In genomic region chr14:79606867-79607266, GRCm38 (mm10) we compare ENCODE assay signal across 24 mouse cellular contexts. TPM values are rescaled to one million over a fixed set of nuclear protein-coding genes. Genes with fewer than 3 reads are reported as not detected.
DNase-seq lines count a peak whose midpoint lies in the region; ATAC-seq and TF ChIP-seq lines count a peak whose summit lies in the region.
"Had no signal": no experiment of that assay in that cellular context is flagged by ENCODE, and none has a peak within 500 bp of the region (broad histone marks: within the 10 kb centered on the region; RNA-seq: fewer than 3 reads in every experiment).

No protein-coding gene starts in this region.

- DNase-seq in forebrain, postnatal 0 days: peak; percentile 28
- DNase-seq in left cerebral cortex, adult 2 months (ENCODE audit: extremely low spot score in 1 of 2, low spot score in 2 of 2): no peak
- DNase-seq in left cerebral cortex, postnatal 10 days (ENCODE audit: extremely low spot score in 1 of 2, low spot score in 2 of 2): no peak
- DNase-seq in layer of hippocampus, adult 9-10 months (ENCODE audit: low spot score): peak; percentile 24
- peak; percentile 20 for DNase-seq in right cerebral cortex, postnatal 25 days
- no peak for DNase-seq in adipocyte (ENCODE audit: low spot score)
- no peak for DNase-seq in midbrain, embryonic 11.5 days (ENCODE audit: low spot score, missing footprints)
- DNase-seq: adrenal gland, postnatal 14 days; cerebellum, adult 9-10 months; gastrocnemius, adult 2 months; heart, postnatal 4 days; kidney, adult 18-20 months; kidney, postnatal 10 days; thymus, adult 2 months; thymus, postnatal 4 days had no signal

- no peak overlapping the region for H3K27ac ChIP-seq in forebrain, postnatal 0 days (ENCODE audit: low read depth, low read length)
- H3K27ac ChIP-seq in forebrain, embryonic 15.5 days (replicated peaks): no peak overlapping the region
- no peak overlapping the region for H3K27ac ChIP-seq in left cerebral cortex, adult 2 months
- H3K27ac ChIP-seq in midbrain, embryonic 11.5 days (ENCODE audit: low read depth, low read length): no peak overlapping the region
- H3K27ac ChIP-seq: gastrocnemius, adult 2 months; heart, embryonic 10.5 days; hindbrain, embryonic 14.5 days; macrophage; midbrain, embryonic 12.5 days; neural tube, embryonic 15.5 days had no signal

- intact Hi-C loops in left cerebral cortex, adult 2 months (cut with DNase I): no loop called here
- intact Hi-C loops in left cerebral cortex, postnatal 10 days (cut with DNase I): no loop called here

- WGBS in forebrain, postnatal 0 days: 85% methylated on average over 3 of the region's 3 CpGs
- 89% methylated on average over 3 of the region's 3 CpGs for WGBS in forebrain, embryonic 15.5 days
- WGBS in midbrain, embryonic 11.5 days: 91% methylated on average over 3 of the region's 3 CpGs

- no peak for TF ChIP-seq CTCF in forebrain, postnatal 0 days (IDR thresholded peaks at IDR 0.05; ENCODE audit: low read depth)
- TF ChIP-seq CTCF in left cerebral cortex, adult 2 months (IDR thresholded peaks at IDR 0.05): peak; percentile 24

- H3K4me3 ChIP-seq in forebrain, postnatal 0 days (ENCODE audit: low read depth, low read length): no peak overlapping the region
- no peak overlapping the region for H3K4me3 ChIP-seq in forebrain, embryonic 15.5 days
- no peak overlapping the region for H3K4me3 ChIP-seq in left cerebral cortex, adult 2 months
- no peak overlapping the region for H3K4me3 ChIP-seq in midbrain, embryonic 11.5 days (ENCODE audit: low read depth, low read length)
- H3K4me3 ChIP-seq: gastrocnemius, adult 2 months; heart, embryonic 10.5 days; midbrain, embryonic 12.5 days; neural tube, embryonic 15.5 days had no signal

- peaks cover 63% of the 10 kb centered on the region for H3K36me3 ChIP-seq in forebrain, postnatal 0 days (ENCODE audit: insufficient read depth)
- H3K36me3 ChIP-seq in forebrain, embryonic 15.5 days: peaks cover 69% of the 10 kb centered on the region
- H3K36me3 ChIP-seq in midbrain, embryonic 11.5 days (ENCODE audit: control insufficient read depth, insufficient read depth, low read length): peaks cover 11% of the 10 kb centered on the region; the same call in 1 of the 2 replicates

- H3K4me2 ChIP-seq in forebrain, postnatal 0 days (ENCODE audit: low read depth): no peak overlapping the region
- H3K4me2 ChIP-seq in forebrain, embryonic 15.5 days (replicated peaks): no peak overlapping the region
- H3K4me2 ChIP-seq in midbrain, embryonic 11.5 days: no peak overlapping the region
- H3K4me2 ChIP-seq: hindbrain, embryonic 14.5 days; midbrain, embryonic 12.5 days; neural tube, embryonic 15.5 days had no signal

- no peak overlapping the region for H3K9ac ChIP-seq in forebrain, postnatal 0 days
- no peak overlapping the region for H3K9ac ChIP-seq in forebrain, embryonic 15.5 days (replicated peaks)
- H3K9ac ChIP-seq in midbrain, embryonic 11.5 days (ENCODE audit: low read length): no peak overlapping the region
- H3K9ac ChIP-seq: hindbrain, embryonic 14.5 days; midbrain, embryonic 12.5 days; neural tube, embryonic 15.5 days had no signal

- no peaks in the 10 kb centered on the region for H3K9me3 ChIP-seq in forebrain, postnatal 0 days (ENCODE audit: low read length)
- no peaks in the 10 kb centered on the region for H3K9me3 ChIP-seq in forebrain, embryonic 15.5 days
- no peaks in the 10 kb centered on the region for H3K9me3 ChIP-seq in midbrain, embryonic 11.5 days (ENCODE audit: control insufficient read depth, low read length)
- H3K9me3 ChIP-seq: heart, embryonic 10.5 days; midbrain, embryonic 12.5 days; neural tube, embryonic 15.5 days had no signal

- ATAC-seq in forebrain, postnatal 0 days: peak; percentile 91
- ATAC-seq in forebrain, embryonic 15.5 days (replicated peaks): no peak
- no peak for ATAC-seq in midbrain, embryonic 11.5 days (ENCODE audit: low FRiP score)
- ATAC-seq: activated CD4-positive, CD25-positive, alpha-beta regulatory T cell, adult 4 months; forebrain, embryonic 14.5 days; inflammation-experienced regulatory T-cells, adult 6 months had no signal

- no peaks in the 10 kb centered on the region for H3K27me3 ChIP-seq in forebrain, postnatal 0 days (ENCODE audit: insufficient read depth, low read length)
- no peaks in the 10 kb centered on the region for H3K27me3 ChIP-seq in forebrain, embryonic 15.5 days
- H3K27me3 ChIP-seq in midbrain, embryonic 11.5 days (ENCODE audit: control insufficient read depth, insufficient read depth, low read length): no peaks in the 10 kb centered on the region
- H3K27me3 ChIP-seq: midbrain, embryonic 12.5 days; neural tube, embryonic 15.5 days had no signal

- no peaks in the 10 kb centered on the region for H3K4me1 ChIP-seq in forebrain, postnatal 0 days (ENCODE audit: insufficient read depth)
- no peaks in the 10 kb centered on the region for H3K4me1 ChIP-seq in forebrain, embryonic 15.5 days
- no peaks in the 10 kb centered on the region for H3K4me1 ChIP-seq in midbrain, embryonic 11.5 days (ENCODE audit: control insufficient read depth, insufficient read depth, low read length)
- H3K4me1 ChIP-seq: heart, embryonic 10.5 days; midbrain, embryonic 12.5 days; neural tube, embryonic 15.5 days had no signal

RNA-seq across cellular contexts. Expression of gene Sugt1, which starts 19.4 kb away (rescaled TPM):
- total RNA-seq in forebrain, postnatal 0 days (2014; rRNA removed): 41.5 and 50.9 TPM in 2 replicates
- 93.7 and 107 TPM in 2 replicates for polyA plus RNA-seq in forebrain, postnatal 0 days (2015; fragmentation: Nextera tagmentation; extraction: Ambion mirVana)
- polyA plus RNA-seq in forebrain, embryonic 15.5 days (2015; fragmentation: Nextera tagmentation; extraction: Ambion mirVana): 116 and 122 TPM in 2 replicates
- 10 to 100 TPM; 83.6 to 88.8 TPM for total RNA-seq in left cerebral cortex, adult 2 months (2021)
- 10 to 100 TPM; 77.9 to 92.8 TPM for total RNA-seq in left cerebral cortex, postnatal 10 days (2021)
- polyA plus RNA-seq in midbrain, embryonic 11.5 days (2014; fragmentation: Nextera tagmentation; extraction: Ambion mirVana): 163 and 166 TPM in 2 replicates

RNA-seq across cellular contexts. Expression of gene Cnmd, which starts 55.1 kb away (rescaled TPM):
- 0.62 and 6.8 TPM in 2 replicates for total RNA-seq in forebrain, postnatal 0 days (2014; rRNA removed)
- 3.4 and 5.5 TPM in 2 replicates for polyA plus RNA-seq in forebrain, postnatal 0 days (2015; fragmentation: Nextera tagmentation; extraction: Ambion mirVana)
- polyA plus RNA-seq in forebrain, embryonic 15.5 days (2015; fragmentation: Nextera tagmentation; extraction: Ambion mirVana): 1.5 and 2.6 TPM in 2 replicates
- 1 to 10 TPM in 1 of 2 experiments, under 1 TPM in 1; 0.59 to 1.5 TPM for total RNA-seq in left cerebral cortex, adult 2 months (2021)
- under 1 TPM; 0.75 to 0.77 TPM for total RNA-seq in left cerebral cortex, postnatal 10 days (2021)
- 8.0 TPM in 2 replicates for polyA plus RNA-seq in midbrain, embryonic 11.5 days (2014; fragmentation: Nextera tagmentation; extraction: Ambion mirVana)
- polyA plus RNA-seq: activated CD4-positive, CD25-positive, alpha-beta regulatory T cell, adult 4 months; inflammation-experienced regulatory T-cells, adult 6 months; macrophage had no signal

Comparison
In these comparisons a context has a peak if more than half of its experiments do, and no peak if none do; other contexts are left out.
1. DNase-seq: peak in forebrain, postnatal 0 days (single experiment), layer of hippocampus, adult 9-10 months (single experiment) and right cerebral cortex, postnatal 25 days (single experiment); none in left cerebral cortex, adult 2 months (0 of 2), left cerebral cortex, postnatal 10 days (0 of 2), adipocyte (single experiment) and midbrain, embryonic 11.5 days (single experiment).